Mouse (Mus musculus) frontal cortex, adult 2 months (tissue): ENCODE measurements around the gene Irx3. TPM values are rescaled to one million over a fixed set of nuclear protein-coding genes. Genes with fewer than 3 reads are reported as not detected.

Source experiments
- DNase-seq, 2 experiments: peaks; one replicate each; pipeline ENCODE4 v3.0.0; 2022; ENCODE audit warnings: low spot score in 1 of 2; ENCODE audit errors: extremely low spot score in 1 of 2
- polyA plus RNA-seq: library from polyadenylated mRNA; depleted of rRNA; stranded (reverse); fragments of >200 nt; gene quantifications from 2 replicates; pipeline ENCODE4 v1.2.3, GENCODE M21; 2012; rRNA removed

Irx3 gene
- polyA plus RNA-seq: 0.10 and 0.36 TPM in 2 replicates

GRCm38 (mm10) chr8:91801839-91802238 lies at the start of gene Irx3:
Irx3 (minus strand) TSS chr8:91802067.
- DNase-seq: no peak

GRCm38 (mm10) chr8:91851359-91851758 lies 49.5 kb upstream of the Irx3 start:
- no peak for DNase-seq

- no peak for DNase-seq
Measured at GRCm38 (mm10) chr8:91849984-91850383, 48.1 kb upstream of the Irx3 start.

- no peak for DNase-seq
Measured at GRCm38 (mm10) chr8:91849529-91849928, 47.7 kb upstream of the Irx3 start.

DNA sequence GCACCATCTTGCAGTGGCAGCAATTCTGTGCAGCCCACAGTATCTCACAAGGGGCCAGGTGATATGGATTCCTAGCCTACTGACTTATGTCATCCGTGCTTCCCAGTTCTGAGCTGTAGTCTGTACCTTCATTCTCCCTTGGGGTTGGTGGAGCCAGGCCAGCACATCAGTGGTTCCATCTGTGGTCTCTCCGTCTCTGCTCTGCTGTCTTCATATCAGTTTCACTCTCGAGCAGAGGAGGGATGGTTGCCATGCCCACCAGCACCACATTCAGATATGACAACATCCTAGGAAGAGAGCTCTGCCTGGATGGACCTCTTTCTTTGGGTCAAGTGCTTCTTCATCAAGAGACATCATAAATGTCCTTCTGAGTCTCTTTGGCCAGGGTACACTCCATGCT lies 43.8 kb upstream of the Irx3 start:
- no peak for DNase-seq

- DNase-seq: no peak
Measured at GRCm38 (mm10) chr8:91837131-91837530, 35.3 kb upstream of the Irx3 start.

GRCm38 (mm10) chr8:91836685-91837084 lies 34.8 kb upstream of the Irx3 start:
- no peak for DNase-seq

- no peak for DNase-seq
Measured at GRCm38 (mm10) chr8:91827661-91828060, 25.8 kb upstream of the Irx3 start.

GRCm38 (mm10) chr8:91827192-91827591 lies 25.3 kb upstream of the Irx3 start:
- DNase-seq: no peak

DNA sequence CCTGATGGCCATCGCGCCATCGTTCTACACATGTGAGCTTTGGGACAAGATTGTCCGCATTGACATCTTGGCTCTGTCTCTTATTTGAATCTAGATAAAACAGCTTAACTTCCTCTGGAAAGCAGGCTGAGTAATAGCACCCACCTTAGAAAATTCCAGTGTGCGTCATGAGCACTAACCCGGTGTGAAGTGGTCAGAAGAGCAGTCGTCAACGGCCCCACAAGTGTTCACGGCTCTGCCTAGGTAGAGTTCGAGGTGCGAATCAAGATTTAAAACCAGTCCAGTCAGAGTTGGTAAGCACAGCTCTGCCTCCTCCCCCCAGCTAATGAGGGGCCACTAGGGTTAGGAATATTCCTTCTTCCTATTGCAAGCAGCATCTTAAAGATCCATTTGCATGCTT lies 21.5 kb upstream of the Irx3 start:
- no peak for DNase-seq

GRCm38 (mm10) chr8:91822746-91823145 lies 20.9 kb upstream of the Irx3 start:
- no peak for DNase-seq

DNA sequence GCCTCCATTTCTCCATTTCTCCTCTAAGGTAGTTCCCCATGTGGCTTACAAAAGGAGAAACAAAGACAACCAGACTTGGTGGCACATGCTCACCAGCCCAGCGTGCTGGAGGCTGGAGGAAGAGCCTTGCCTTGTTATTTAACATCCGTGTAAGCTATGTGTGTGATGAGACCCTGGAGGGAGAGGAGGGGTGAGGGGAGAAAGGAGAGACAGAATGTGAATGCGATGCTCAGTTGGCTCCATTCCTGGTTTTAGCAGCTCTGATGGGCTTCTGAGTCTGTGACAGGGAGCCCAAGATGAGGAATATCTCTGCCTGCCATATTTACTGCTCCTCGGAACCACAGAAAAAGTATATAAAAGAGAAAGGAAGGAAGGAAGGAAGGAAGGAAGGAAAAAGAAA lies 20.1 kb upstream of the Irx3 start:
- no peak for DNase-seq

DNA sequence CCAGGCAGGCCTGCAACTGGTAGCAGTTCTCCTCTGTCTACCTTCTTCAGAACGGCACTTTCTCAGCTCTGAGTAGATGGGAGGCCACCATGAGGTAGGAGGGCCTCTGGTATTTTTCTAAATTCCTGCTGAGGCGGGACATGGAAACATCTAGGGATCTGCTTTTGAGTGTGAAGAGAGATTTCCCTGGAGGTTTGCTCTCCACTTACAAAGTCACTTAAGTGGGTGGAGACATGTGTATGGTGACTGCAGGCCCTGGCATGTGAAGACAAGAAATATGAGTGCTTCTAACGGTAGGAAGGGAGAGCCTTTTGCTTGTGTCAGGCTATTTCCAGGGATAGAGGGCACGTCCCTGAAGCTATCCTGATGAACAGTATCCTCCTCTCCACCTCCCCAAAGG lies 17.9 kb upstream of the Irx3 start:
- DNase-seq: no peak

DNA sequence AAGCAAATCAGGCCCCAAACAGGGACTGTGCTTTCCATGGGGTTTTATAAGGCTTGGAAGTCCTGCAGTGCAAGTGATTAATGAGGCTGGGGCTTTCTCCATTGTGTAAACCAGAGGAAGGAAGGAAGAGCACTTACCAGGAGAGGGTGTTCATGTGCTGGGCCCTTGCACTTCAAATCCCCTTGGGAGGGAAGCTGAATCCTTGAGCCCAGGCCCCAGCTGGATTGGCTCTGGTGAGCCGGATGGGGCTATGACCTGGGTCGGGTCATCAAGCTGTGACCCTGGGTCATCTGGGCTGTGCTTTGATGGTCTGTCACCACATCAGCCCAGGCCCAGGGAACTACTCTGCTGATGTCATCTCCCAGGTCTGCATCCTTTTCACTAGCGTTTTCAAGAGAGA lies 16.9 kb upstream of the Irx3 start:
- DNase-seq: no peak

DNA sequence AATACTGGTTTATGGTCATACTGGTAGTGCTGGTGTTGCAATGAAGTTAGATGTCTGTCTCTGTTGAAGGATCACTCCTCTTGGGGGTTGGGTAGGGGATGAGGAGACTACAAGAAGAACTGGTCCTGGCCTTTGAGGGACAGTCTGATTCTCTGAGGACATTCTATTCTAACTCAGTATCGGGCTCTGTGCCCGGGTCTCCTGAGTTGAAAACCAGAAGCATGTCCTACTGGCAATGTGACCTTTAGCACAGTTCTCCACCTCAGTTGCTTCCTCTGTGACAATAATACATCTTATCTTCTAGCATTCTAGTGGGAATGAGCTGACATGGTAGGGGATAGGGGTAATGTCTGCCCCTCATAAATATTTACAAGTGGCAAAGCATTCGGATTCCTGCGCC lies 12.2 kb upstream of the Irx3 start:
- no peak for DNase-seq

- DNase-seq: no peak
Measured at GRCm38 (mm10) chr8:91806720-91807241, 4.9 kb upstream of the Irx3 start.

- DNase-seq: no peak
Measured at GRCm38 (mm10) chr8:91806084-91806719, 4.3 kb upstream of the Irx3 start.

DNA sequence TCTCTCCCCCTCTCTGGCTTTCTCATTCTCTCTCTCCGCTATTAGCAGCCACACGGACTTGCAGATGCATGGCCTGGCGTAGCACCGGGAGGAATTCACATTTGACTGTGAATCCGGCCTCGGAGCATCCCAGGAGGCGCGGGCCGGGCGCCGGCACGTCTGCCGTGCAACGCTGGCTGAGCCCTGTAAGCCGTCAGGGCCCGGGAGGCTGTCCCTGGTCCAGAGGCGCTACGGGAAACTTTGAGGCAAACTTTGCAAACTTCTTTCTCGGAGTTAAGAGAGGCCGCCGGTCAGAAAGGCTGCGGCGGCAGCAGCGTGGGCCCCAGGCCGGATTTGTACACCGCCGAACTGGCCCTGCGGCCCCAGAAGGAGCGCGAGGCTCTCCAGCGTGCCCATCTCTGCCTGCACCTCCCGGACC lies 3.4 kb upstream of the Irx3 start:
- DNase-seq: no peak

DNA sequence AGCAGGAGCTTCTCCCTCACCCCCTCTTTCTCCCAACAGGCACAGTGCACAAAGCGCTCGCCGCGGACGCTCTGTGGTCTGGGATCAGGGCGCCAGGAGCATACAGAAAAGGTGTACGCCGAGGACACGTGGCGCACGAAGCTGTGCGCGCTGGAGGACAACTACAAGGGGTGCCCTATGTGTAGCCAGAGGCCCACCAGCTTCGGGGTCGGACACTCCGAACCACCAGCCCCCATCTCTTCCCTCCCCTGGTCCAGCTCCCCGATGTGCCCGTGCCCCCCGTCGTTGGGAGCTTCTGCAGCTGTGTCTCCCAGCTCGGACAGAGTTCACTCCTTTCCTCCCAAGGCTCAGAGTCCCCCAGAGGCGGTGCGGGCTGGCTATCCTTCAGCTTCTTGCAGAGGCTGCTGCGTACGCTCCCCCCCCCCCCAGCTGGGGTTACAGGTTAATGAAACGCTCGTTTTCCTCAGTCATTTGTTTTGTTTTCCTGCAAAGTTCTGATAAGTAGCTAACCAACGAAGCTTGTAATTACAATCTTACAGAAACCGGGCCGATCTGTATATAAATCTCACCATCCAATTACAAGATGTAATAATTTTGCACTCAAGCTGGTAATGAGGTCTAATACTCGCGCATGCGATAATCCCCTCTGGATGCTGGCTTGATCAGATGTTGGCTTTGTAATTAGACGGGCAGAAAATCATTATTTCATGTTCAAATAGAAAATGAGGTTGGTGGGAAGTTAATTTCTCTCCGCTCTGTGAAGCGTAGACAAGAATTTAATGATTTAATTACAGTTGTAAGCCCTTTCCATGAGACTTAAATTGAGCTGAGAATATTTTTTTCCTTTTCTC lies 2.8 kb upstream of the Irx3 start:
- no peak for DNase-seq

GRCm38 (mm10) chr8:91803515-91804402 lies 1.9 kb upstream of the Irx3 start:
- DNase-seq: no peak
